Mouse (Mus musculus): ENCODE measurements around the gene Ldha. TPM values are rescaled to one million over a fixed set of nuclear protein-coding genes. Genes with fewer than 3 reads are reported as not detected.
"Not testable (repeated sequence)": the region's sequence is repeated elsewhere in the genome, so short reads cannot be mapped to it uniquely, and the experiment has no call there.

Ldha gene
- 354 and 368 TPM in 2 replicates for polyA plus RNA-seq (2012; rRNA removed)

- no peak for DNase-seq (ENCODE audit: low spot score)
These were observed at the start of gene Ldha for GRCm38 (mm10) chr7:46840787-46841525. Gene Ldha, plus strand, starts transcription at chr7:46841475.

GRCm38 (mm10) chr7:46793871-46794270, 47.4 kb upstream of the Ldha start:
- DNase-seq (ENCODE audit: low spot score), result no peak

DNA sequence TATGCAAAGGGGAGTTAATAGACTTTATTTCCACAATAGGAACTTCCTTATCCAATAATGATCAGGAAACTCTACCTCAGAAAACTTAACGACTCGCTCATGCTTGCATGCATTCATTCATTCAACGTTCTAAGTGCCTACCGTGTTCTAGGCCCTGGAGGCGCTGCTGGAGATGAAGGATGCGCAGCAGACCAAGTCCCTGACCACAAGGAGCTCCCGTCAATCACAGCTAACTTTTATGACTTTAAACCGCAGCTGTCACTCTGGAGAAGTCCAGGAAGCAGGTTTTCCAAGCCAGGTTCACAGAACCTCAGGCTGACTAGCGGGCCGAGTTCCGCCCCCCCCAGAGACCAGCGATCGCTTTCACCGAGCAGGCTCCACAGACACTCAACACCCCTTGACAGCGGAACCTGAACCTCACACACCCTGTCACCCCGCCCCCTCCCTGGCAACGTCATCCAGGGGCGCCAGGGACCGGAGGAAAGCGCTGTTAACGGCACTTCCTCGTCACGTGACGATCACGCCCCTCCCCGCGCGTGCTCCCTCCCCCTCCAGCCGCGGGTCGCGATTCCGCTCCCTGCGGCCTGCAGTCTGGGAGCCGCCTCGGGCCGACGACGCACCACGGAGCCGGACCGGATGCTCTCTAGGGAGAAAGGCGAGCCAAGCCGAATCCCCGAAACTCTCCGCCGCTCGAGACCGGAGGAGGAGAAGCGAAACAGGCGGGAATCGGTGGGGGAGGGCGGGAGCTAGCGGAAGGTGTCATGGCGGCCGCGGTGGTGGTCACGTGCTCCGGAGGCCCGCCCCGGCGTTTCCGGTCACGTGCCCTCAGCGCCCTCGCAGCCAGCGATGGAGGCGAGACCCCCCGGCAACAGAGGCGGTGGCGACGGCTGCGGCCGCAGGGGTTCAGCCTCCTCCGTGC, 45.7 kb upstream of the Ldha start, which contains the start of the genes Hps5 and Gtf2h1:
TSS of gene Hps5 (minus strand) at position 778 of the 919 bp plus-strand sequence.
TSS of gene Gtf2h1 (plus strand) at position 817 of the 919 bp plus-strand sequence.
- DNase-seq (ENCODE audit: low spot score), result peak; percentile 93

DNA sequence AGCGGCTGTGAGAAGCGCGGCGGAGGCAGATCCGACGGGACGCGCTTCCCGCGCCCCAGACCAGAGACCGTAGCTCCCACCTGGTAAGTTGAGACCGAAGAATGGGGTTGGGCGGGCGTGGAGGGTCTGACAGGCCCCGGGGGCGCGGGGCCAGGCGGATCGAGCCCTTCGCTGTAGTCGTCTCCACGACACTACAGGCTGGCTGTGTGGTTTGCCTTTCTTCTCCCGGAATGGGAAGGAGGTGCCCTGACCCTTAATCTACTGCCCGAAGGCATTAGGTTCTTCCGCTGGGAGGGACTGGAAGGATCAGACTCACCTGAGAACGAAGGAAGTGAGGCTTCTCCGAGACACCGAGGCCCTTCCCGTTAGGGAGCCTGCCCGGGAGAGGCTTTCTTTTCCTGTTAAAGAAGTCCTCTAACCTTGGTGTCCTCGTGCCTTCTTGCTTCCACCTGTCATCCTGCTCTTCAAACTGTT, 45.0 kb upstream of the Ldha start:
- no peak for DNase-seq (ENCODE audit: low spot score)

DNA sequence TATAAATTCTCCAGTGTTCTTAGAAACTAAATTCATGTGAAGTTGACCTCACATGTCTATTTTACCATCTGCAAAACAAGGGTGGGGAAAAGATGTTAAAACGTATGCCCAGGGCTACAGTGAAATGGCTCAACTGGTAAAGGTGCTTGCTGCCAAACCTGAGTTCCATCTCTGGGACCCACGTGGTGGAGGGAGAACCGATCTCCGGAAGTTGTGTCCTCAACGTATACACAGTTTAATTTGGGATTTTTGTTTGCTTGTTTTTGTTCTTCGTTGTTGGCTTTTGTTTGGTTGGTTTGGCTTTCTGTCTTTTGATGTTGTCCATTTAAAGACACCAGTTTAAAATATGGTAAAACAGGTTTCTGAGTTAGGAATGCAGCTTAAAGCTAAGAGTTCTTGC, 44.5 kb upstream of the Ldha start:
- no peak for DNase-seq (ENCODE audit: low spot score)

- no peak for DNase-seq (ENCODE audit: low spot score)
These were observed 30.9 kb upstream of the Ldha start for GRCm38 (mm10) chr7:46810325-46810724.

GRCm38 (mm10) chr7:46814012-46814411, 27.3 kb upstream of the Ldha start:
- no peak for DNase-seq (ENCODE audit: low spot score)

- not testable (repeated sequence) for DNase-seq (ENCODE audit: low spot score)
These were observed 20.2 kb upstream of the Ldha start for GRCm38 (mm10) chr7:46820876-46821632.

- no peak for DNase-seq (ENCODE audit: low spot score)
These were observed 14.1 kb upstream of the Ldha start for GRCm38 (mm10) chr7:46827046-46827802.

GRCm38 (mm10) chr7:46827803-46828184, 13.5 kb upstream of the Ldha start:
- no peak for DNase-seq (ENCODE audit: low spot score)

GRCm38 (mm10) chr7:46829911-46830310, 11.4 kb upstream of the Ldha start:
- no peak for DNase-seq (ENCODE audit: low spot score)

GRCm38 (mm10) chr7:46830799-46831590, 10.3 kb upstream of the Ldha start:
- DNase-seq (ENCODE audit: low spot score), result no peak

- no peak for DNase-seq (ENCODE audit: low spot score)
These were observed 9.6 kb upstream of the Ldha start for GRCm38 (mm10) chr7:46831693-46832092.

GRCm38 (mm10) chr7:46832112-46832810, 9.0 kb upstream of the Ldha start:
- DNase-seq (ENCODE audit: low spot score), result not testable (repeated sequence)

DNA sequence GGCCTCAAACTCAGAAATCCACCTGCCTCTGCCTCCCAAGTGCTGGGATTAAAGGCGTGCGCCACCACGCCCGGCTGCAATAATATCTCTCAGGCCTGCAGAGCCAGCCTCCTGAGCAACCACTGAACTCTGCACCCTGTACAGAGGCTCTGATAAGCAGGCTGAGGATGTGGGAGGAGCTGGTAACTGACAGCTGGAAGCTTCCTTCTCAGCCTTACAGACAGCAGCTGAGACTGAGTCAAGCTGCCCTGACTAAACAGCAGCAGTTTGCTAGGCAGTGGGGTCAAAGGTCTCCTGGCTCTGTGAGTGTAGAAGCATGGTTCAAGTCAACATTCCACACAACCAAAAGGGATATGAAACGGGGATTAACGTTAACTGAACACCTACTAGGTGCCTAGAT, 8.0 kb upstream of the Ldha start:
- no peak for DNase-seq (ENCODE audit: low spot score)

DNA sequence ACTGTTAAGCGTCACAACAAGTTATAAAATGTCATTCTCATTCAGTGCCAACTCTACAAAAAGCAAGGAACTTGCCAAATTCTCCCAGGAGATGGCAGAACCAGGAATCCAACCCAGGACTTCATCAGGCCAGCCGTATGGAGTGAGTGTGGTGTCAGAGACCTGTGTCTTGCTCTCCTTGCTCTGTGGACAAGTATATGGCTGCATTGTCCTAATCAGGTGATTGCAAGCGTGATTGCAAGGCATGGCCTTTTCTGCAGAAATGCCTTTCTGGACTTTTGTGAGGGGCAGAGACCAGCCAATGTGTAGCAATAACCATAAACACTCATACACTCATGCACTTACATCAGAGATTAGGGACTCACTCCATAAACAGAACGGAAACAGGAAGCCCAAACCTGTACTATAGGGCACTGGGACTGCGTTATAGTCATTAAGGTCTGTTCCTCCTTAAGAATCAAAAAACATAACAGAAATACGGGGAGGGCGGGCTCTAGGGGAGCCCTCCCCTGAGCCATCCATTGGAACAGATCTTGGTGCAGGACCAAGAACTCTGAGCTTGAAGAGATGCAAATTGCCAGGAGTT, 7.5 kb upstream of the Ldha start:
- DNase-seq (ENCODE audit: low spot score), result no peak

- DNase-seq (ENCODE audit: low spot score), result no peak
These were observed 6.2 kb upstream of the Ldha start for GRCm38 (mm10) chr7:46834994-46835610.

DNA sequence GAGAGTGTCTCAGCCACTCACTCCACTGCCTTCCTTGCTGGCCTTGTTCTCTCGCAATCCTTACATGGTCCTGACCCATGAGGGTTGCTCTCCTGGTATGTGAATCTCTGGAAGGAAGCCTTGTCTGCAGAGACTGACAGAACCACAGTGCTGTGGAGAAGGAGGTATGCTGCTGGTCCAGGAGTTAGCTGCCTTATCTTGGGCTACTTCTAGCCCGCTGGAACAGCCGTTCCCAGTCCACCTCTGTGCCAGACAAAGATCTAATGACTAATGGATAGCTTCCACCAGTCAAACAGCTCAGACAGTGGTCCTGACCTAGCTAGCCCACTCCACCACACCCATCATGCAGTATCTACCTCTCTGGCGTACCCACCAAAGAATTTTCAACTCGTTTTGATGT, 4.9 kb upstream of the Ldha start:
- no peak for DNase-seq (ENCODE audit: low spot score)

GRCm38 (mm10) chr7:46837073-46837472, 4.2 kb upstream of the Ldha start:
- DNase-seq (ENCODE audit: low spot score), result no peak
